Mouse (Mus musculus) olfactory bulb, adult 2 months (tissue): ENCODE data around the gene Armc12. TPM values are rescaled to one million over a fixed set of nuclear protein-coding genes. Genes with fewer than 3 reads are reported as not detected.
A peak's percentile ranks its signal among the peaks of the same experiment; 100 is the strongest.

Experiments used
- H3K27ac ChIP-seq: fragments of 200-500 bp; 2 replicates; pipeline ENCODE4 v1.5.1; 2012; ENCODE audit warnings: low read depth, low read length; ENCODE audit not compliant: insufficient read depth
- H3K4me1 ChIP-seq: fragments of 200-500 bp; 2 replicates; pipeline ENCODE4 v1.6.1; 2012; ENCODE audit warnings: low read length; ENCODE audit not compliant: control insufficient read depth, insufficient read depth
- H3K4me3 ChIP-seq: fragments of 200-500 bp; 2 replicates; pipeline ENCODE4 v1.5.1; 2012; ENCODE audit warnings: mild to moderate bottlenecking, low read depth, low read length, moderate library complexity; ENCODE audit not compliant: insufficient read depth
- CTCF ChIP-seq: fragments of 200-500 bp; IDR thresholded peaks from 2 replicates; pipeline ENCODE4 v1.5.1; 2012; ENCODE audit warnings: low read depth, mild to moderate bottlenecking, low read length, moderate library complexity; ENCODE audit not compliant: insufficient read depth
- POLR2A ChIP-seq: fragments of 200-500 bp; IDR thresholded peaks from 2 replicates; pipeline ENCODE4 v1.6.1; 2012; ENCODE audit warnings: mild to moderate bottlenecking, low read depth, low read length, moderate library complexity; ENCODE audit not compliant: insufficient read depth
- WGBS: fragments of 180-500 bp; shearing (Covaris S2); methylation state at CpG from one replicate; pipeline ENCODE4 v1.1.7; 2018; 5-methylcytosine and 5-hydroxymethylcytosine counted together
- polyA plus RNA-seq: library from polyadenylated mRNA; stranded (reverse); fragments of >200 nt; gene quantifications from 2 replicates; pipeline ENCODE4 v1.2.4, GENCODE M21; 2012; ENCODE audit warnings: low replicate concordance; ENCODE audit not compliant: missing spikeins, insufficient read depth, insufficient read length

Armc12 gene
- polyA plus RNA-seq, 1 experiment: not detected

DNA sequence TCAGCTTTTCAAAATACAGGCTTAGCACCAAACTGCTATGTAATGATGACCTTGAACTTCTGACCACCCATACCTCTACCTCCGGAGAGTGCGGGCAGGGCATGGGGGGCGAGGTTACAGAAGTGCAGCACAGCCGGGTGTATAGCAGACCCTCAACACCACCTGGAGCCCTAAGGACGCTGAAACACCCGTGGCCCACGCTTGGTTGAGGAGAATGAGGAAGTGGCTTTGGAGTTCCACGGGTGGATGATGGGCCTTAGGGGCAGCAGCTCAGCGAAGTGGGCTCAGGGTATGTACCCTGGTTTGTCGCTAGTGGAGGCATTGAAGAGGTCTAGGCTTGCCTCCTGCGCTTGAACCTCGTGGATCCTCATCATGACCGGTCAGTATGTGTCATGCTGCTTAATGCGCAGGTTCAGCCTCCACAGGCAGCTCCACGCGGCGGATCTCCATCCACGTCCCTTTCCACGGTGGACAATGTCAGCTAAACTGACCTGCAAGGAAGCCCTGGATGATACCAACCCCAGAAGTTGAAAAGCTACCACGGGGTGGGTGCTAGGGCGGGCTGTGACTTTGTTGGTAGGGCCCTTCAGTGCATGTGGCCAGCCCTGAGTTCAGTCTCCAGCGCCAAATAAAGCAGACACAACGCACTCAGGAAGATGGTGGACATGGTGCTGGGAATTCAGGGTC lies 6.5 kb upstream of the Armc12 start:
- H3K4me1 ChIP-seq: peaks cover 14% of the 10 kb centered on the region
- H3K27ac ChIP-seq: no peak overlapping the region
- no peak for TF ChIP-seq POLR2A
- no peak for TF ChIP-seq CTCF
- 91% methylated on average over 23 of the region's 23 CpGs for WGBS
- H3K4me3 ChIP-seq: no peak overlapping the region

DNA sequence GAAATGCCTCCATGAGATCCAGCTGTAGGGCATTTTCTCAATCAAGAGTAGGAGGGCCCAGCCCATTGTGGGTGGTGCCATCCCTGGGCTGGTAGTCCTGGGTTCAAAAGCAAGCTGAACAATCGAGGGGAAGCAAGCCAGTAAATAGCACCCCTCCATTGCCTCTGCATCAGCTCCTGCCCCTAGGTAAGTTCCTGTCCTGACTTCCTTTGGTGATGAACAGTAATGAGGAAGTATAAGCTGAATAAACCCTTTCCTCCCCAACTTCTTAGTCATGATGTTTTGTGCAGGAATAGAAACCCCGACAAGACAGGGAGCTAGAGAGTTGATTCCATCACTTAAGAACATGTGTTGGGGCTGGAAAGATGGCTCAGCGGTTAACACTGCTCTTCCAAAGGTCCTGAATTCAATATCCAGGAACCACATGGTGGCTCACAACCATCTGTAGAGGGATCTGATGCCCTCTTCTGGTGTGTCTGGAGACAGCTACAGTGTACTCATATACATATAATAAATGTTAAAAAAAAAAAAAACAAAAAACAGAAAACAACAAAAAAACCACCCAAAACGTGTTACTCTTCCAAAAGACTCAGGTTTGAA lies 5.7 kb upstream of the Armc12 start:
- TF ChIP-seq POLR2A (no peak), CTCF (no peak)
- no peak overlapping the region for H3K27ac ChIP-seq
- WGBS: 64% methylated on average over 4 of the region's 4 CpGs
- H3K4me3 ChIP-seq: no peak overlapping the region
- peaks cover 14% of the 10 kb centered on the region for H3K4me1 ChIP-seq

DNA sequence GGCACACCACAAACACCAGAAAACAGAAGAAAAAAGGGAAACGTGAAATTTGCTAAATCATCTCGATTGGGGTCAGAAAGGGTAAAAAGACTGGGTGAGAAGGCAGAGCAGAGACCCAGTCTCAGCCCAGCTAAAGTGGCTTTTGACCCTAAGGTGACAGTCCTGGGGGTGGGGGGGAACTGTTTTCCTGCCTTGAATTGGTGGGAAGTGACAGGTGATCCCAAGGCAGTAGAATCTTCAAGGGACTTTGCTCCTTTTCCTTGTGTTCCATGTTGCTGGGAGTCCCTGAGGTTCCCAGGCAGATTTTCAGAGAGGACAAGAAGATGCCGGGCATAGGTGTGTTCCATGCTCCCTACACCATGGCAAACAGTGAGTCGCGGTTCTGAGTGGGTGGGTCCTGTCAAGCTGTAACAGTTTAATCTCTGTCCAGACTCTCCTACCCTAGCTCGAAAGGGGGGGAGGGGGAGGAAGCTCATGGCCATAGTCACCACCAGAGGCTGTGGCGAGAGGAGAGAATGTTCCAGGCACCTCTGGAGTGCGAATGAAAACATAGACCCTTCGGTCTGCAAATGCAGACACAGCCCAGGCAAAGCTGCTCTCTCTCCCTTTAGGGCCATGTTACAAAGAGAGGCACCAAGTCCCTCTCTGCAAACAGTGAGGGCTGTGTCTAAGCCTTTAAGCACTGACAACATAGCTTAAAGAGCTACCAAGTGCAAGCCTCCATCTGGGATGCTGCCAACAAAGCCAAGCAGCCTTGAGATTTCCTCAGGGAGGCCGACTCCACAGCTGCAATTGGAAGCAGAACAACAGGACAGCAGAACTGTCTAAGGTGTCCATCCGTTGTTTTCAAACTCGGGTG lies 3.2 kb upstream of the Armc12 start:
- Histone ChIP-seq H3K4me3 (no peak overlapping the region), H3K4me1 (peaks cover 14% of the 10 kb centered on the region), H3K27ac (0 out of 2 replicates have a peak overlapping the region, but pooled peaks have one; percentile 3)
- no peak for TF ChIP-seq POLR2A
- TF ChIP-seq CTCF: no peak
- WGBS: 32% methylated on average over 12 of the region's 12 CpGs

DNA sequence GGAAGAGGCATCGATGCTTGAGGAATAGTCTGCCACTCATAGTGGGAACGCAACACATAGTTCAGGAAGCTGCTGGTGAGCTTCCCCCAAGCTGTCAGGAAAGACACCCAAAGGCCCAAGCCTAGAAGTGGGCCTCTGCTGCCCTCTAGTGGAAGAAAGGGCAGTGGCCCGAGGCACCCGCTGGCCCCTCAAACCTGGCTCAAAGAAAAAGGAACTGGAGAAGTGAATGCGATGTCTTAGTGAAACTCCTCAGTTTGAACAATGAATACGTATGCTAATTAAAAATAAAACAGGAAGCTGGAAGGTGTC lies 2.6 kb upstream of the Armc12 start:
- 2% methylated on average over 6 of the region's 6 CpGs for WGBS
- TF ChIP-seq CTCF (peak; percentile 89), POLR2A (no peak)
- H3K27ac ChIP-seq: no peak overlapping the region
- H3K4me1 ChIP-seq: peaks cover 14% of the 10 kb centered on the region
- H3K4me3 ChIP-seq: no peak overlapping the region

DNA sequence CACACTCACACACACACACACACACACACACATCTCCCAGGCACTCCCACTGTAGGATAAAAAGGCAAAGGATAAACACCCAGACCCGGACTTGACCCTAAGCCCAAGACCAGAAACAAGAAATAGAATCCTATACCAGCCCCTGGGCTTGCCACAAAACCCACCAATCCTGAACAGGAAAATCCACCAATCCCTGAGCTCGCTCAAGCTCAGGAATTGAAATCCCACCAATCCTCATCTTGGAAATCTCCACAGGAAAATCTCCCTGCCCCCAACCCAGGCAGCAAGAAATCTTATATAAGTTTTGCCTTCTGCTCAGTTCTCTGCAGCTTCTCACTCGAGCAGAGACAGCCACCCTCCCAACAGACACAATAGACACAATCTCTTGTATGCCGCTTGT lies 1.5 kb upstream of the Armc12 start:
- H3K27ac ChIP-seq: no peak overlapping the region
- H3K4me3 ChIP-seq: no peak overlapping the region
- WGBS: 73% methylated on average over 4 of the region's 4 CpGs
- peaks cover 8% of the 10 kb centered on the region for H3K4me1 ChIP-seq
- TF ChIP-seq CTCF (no peak), POLR2A (no peak)

DNA sequence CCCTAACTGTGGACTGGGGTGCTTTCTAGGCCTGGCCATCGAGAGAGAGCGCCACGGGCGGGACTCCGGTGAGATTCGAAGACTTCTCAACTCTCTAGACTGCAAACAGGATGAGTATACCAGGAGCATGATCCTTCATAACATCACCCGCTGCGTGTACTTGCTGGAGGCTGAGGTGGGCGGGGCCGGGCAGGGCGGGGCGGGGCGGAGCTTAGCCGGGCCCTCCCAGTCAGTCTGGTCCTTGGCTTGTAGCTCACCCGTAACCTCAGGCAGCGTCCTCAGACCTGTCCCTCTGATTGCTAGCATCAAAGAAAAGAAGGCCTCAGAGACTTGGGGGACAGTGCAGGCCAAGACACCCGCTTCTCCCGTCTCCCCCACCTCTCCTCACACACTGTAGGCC lies 1.3 kb downstream of the Armc12 start:
- 39% methylated on average over 18 of the region's 18 CpGs for WGBS
- Histone ChIP-seq H3K4me1 (peaks cover 8% of the 10 kb centered on the region), H3K27ac (no peak overlapping the region), H3K4me3 (no peak overlapping the region)
- TF ChIP-seq POLR2A (no peak), CTCF (no peak)

DNA sequence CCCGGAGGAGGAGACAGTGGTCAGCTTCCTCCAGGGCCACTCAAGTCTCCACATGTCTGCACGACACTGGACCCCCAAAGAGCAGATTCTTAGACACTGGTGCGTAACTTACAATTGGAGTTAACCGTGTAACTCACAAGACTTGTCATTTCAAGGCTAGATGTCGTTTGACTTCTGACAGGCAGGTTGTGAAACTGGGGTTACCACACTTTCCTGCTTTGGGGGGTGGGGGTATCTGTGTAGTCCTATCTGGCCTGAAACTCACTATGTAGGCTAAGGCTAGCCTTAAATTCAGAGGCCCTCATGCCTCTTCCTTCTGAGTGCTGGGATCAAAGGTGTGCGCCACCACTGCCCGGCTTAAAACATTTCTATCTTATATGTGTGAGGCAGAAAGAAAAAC lies 2.0 kb downstream of the Armc12 start:
- 93% methylated on average over 7 of the region's 7 CpGs for WGBS
- Histone ChIP-seq H3K4me3 (no peak overlapping the region), H3K4me1 (peaks cover 3% of the 10 kb centered on the region), H3K27ac (no peak overlapping the region)
- TF ChIP-seq CTCF (no peak), POLR2A (no peak)

DNA sequence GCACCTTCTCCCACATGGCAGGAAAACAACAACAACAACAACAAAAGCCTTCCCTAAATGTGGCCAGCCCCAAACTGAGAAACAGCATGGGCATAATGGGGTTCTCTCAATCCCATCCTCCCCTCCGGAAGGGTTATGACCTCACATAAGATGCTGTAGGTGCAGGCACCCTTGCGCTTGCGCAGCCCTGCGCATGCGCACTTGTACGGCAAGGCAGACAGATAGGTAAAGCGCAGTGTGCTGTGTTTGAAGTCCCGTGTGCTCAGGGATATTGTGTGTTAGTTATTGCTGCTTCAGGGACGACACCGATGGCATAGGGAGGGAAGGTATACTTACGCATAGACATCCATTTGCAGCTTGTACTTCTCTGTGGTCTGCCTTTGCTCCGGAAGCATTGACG lies 2.7 kb downstream of the Armc12 start:
- no peaks in the 10 kb centered on the region for H3K4me1 ChIP-seq
- no peak for TF ChIP-seq POLR2A
- no peak for TF ChIP-seq CTCF
- 95% methylated on average over 13 of the region's 13 CpGs for WGBS
- no peak overlapping the region for H3K27ac ChIP-seq
- H3K4me3 ChIP-seq: no peak overlapping the region

DNA sequence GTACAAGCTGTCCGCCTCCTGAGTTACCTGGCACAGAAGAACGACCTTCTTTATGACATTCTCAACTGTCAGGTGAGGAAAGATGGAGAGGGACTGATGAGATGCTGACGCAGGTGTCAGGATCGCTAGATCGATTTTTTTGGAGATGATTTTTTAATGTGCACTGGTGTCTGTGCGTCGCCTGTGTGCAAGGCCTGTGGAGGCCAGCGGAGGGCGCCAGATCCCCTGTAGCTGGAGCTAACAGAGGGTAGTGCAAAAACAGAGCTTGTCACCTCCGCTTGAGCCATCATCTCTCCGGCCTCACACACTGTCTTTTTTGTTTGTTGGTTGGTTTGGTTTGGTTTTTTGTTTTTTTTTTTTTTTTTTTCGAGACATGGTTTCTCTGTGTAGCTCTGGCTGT lies 7.3 kb downstream of the Armc12 start:
- WGBS: 52% methylated on average over 12 of the region's 12 CpGs
- H3K27ac ChIP-seq: no peak overlapping the region
- no peaks in the 10 kb centered on the region for H3K4me1 ChIP-seq
- H3K4me3 ChIP-seq: no peak overlapping the region
- no peak for TF ChIP-seq POLR2A
- no peak for TF ChIP-seq CTCF
